Mouse (Mus musculus) large intestine, adult 2 months (tissue): ENCODE measurements around the gene Wrb. TPM values are rescaled to one million over a fixed set of nuclear protein-coding genes. Genes with fewer than 3 reads are reported as not detected.

Source experiments
- DNase-seq: peaks from one replicate; pipeline ENCODE4 v3.0.0-alpha.2; 2012; ENCODE audit warnings: low read depth, low spot score
- WGBS: fragments of 180-500 bp; shearing (Covaris S2); methylation state at CpG from one replicate; pipeline ENCODE4 v1.1.7; 2018; 5-methylcytosine and 5-hydroxymethylcytosine counted together
- polyA plus RNA-seq: library from polyadenylated mRNA; depleted of rRNA; stranded (reverse); fragments of >200 nt; gene quantifications from 2 replicates; pipeline ENCODE4 v1.2.3, GENCODE M21; 2012

Wrb gene
- polyA plus RNA-seq, 1 experiment = 14.0 TPM

DNA sequence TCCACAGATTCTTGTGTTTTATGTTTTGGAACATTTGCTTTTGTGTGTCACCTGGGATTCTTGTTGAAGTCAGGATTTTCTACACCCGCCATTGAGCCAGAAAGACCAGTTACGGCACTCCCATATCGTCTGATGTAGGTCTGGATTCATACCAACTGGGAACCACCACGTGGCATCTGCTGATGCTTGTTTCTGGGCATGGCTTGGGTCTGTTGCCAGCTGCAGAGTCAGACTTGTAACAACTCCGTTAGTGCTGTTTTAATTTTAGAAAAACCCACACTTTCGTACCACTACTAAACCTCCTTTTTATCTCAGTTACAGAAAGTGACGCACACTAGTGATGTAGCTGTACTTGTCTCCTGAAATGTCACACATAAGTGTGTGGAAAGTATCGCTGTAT lies 10.8 kb downstream of the Wrb start:
- whole genome bisulfite sequencing = 76% methylated on average over 8 of the region's 8 CpGs
- DNase-seq = no peak

DNA sequence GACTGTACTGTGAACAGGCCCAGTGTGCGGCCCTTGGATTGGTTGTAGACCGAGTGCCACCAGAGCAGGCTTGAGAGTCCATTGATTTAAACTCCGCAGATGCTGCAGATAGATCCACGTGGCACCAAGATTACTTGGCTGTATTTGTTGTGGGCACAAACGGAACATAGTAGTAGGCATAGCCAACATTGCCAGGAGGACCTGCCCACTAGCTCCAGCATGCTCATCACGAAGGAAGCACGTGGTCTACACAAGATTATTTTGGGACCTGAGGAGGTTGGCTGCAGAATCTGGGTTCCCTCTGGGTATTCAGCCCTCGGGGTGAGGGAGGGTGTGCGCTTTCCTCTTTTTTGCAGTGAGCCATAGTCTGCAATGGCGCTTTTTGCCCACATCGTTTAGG lies 12.0 kb downstream of the Wrb start:
- DNase-seq = no peak
- WGBS = 90% methylated on average over 11 of the region's 11 CpGs

DNA sequence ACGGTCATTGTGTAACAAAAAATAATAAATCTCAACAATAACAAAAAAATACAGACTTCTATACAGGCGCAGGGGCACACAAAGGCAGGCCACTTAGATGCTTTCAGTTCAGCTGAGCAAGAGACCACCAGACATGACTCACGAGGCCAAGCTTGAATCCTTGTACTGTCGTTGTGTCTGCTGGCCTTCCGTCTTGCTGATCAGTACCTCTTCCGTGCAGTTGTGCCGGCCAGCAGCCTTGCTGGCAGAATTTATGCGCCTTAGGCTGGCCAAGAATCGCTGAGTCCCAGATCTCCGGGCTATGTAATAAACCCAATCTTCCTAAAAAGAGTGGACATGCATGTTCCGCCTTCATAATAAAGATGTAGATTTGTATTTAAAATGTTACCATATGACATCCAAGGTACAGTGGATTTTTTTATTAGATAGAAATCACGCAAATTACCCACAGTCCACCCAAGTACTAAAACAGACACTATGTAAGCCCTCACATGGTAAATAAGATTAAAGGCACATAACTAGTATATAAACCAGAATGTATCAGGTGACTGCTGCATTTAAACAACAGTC lies 13.4 kb downstream of the Wrb start:
- 67% methylated on average over 12 of the region's 12 CpGs for WGBS
- DNase-seq = no peak

DNA sequence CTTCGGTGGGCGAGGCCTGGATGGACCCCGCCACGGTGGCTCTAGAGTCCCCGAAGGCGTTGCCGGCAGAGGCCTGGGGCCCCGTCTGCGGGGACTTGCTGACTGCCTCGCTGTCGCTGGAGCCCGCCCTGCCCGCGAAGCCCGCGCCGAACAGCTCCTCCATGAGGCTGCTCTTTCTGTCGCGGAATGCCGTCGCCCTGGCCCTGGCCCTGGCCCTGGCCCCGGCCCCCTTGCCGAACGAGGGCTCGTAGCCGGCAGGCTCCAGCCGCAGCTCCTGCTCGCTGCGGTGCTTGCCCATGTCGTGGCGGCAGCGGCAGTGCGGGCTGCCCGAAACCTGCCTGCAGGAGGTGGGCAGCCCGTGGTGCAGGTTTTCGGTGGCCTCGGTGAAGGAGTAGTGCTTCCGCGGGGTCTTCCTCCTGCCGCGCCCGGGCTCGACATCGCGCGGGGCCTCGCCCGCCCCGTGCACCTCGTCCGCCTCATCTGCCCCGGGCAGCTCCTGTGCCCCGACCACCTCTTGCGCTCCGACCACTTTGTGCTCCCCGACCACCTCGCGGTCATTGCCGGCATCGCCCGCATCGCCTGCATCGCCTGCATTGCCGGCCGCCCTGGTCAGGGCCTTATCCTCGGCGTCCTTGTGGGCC lies 14.0 kb downstream of the Wrb start:
- no peak for DNase-seq
- 3% methylated on average over 67 of the region's 67 CpGs for WGBS

DNA sequence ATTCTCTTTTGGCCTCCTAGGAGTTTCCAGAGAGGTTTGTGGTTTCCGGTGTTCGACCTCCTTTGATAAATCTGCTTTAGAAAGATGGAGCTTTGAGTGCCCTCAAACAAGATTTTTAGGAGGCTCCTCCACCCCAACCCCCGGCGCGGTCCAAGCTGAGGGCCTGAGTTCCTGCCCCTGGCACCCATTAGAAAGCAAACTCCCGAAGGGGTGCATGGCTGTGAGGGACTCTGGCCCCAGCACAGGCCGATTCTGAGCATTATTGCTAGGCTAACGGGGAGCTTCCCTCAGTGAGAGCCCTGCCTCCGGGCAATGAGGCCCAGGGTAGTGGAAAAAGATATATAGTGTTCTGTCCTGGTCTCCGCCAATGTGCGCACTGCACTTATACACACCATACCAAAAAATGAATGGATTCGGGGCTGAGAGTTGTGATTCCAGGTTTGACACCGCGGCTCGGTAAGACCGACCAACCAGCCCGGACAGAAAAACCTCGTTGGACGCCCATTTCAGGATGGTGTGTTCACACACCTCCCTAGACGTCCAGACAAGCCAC lies 14.7 kb downstream of the Wrb start:
- WGBS = 86% methylated on average over 20 of the region's 20 CpGs
- no peak for DNase-seq

DNA sequence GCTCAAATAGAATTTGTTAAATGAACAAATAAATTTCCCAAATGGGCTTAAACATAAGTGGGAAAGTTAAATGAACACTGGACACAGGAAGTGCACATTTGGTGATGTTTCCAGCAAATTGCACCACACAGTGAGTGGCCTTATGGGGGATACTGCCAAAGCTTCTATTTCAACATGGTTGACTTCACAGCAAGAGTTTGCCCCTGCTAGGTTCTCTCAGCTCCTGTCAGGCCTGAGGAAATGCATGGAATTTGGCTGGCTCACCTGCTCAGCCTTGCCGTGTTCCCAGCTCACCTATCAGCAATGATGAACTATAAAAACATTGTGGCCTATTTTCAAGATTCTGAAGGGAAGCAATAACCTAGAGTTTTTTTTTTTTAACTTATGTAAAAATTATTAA lies 15.7 kb downstream of the Wrb start:
- 83% methylated on average over 1 of the region's 1 CpGs for WGBS
- DNase-seq = no peak

DNA sequence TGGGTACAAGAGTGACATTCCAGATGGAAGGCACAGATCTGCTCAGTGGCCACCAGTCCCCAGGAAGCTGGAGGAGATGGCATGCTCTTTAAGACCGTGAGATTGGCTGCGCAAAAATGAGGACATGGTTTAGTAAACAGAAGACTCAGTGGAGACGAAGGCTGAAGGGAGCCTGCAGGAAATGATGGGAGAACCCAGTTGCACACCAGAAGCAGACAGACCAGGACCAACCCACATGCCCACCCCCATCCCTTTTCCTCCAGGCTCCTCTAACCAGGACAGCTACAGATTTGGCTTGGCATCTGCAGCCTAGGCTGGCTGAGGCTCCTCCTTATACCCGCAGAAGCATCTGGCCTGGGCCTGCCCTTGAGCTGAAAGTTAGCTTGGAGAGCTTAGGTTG lies 16.1 kb downstream of the Wrb start:
- 89% methylated on average over 4 of the region's 4 CpGs for WGBS

DNA sequence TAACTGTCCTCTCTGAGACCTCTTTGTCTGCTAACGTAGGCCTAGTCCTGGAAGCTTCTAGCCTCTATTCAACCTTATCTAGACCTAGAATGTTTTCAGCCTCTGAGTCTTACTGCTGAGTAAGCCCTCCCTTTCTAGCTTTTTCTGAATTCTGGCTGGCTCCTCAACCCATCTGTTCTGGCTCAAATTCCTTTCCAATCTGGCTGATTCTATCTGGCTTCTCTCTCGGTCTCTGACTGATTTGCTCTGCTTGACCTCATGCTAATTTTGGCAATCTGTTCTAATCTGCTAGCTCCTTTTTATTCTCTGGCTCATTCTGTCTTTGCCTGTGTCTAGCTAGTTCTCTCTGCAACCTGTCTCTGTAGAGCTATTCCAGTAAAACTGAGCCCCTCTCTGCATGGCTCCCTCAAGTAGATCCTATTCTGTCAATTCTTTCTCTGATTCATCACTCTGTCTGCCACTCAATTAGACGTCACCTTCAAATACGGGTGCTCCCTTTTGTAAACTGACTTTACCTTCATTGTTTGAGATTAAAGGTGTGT lies 20.6 kb downstream of the Wrb start:
- DNase-seq = no peak
- 70% methylated on average over 4 of the region's 4 CpGs for WGBS

More for the DNA sequence above, 16.1 kb downstream of the Wrb start:
- no peak for DNase-seq

DNA sequence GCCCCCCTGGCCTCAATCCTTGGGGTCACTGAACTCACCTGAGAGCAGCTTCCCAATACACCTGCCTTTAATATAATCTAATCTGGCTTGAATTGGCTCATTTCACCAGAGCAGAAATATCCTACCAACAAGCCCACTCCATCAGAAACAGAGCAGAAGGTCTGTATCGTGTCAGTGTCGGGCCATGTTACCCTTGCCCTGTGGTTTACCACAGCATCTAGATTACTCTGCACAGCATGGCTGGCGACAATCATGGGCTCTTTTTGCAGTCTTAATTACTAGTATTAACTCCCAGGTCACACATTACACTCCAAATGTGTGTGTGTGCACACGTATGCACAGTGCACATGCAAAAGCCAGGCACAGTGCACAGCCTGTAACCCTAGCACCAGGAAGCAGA lies 23.6 kb downstream of the Wrb start:
- no peak for DNase-seq
- 88% methylated on average over 4 of the region's 4 CpGs for WGBS

DNA sequence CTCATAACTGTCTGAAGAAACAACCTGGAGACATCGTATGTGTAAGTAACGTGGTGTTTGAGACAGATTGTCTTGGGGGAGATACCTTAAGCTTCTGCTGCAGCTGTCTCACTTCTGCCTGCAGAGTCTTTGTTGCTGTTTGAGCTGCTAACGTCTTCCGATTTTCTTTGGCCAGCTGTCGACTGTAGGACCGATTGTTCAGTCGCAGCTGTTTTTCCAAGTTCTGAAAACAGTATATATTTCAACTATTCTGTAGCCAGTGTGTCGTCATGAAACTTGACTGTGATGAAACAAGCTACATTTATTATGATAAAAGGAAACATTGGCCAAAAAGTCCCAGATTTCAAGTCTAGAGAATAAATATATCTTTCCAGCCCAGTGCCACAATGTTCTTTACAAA lies 28.4 kb downstream of the Wrb start:
- 75% methylated on average over 8 of the region's 8 CpGs for WGBS
- no peak for DNase-seq

DNA sequence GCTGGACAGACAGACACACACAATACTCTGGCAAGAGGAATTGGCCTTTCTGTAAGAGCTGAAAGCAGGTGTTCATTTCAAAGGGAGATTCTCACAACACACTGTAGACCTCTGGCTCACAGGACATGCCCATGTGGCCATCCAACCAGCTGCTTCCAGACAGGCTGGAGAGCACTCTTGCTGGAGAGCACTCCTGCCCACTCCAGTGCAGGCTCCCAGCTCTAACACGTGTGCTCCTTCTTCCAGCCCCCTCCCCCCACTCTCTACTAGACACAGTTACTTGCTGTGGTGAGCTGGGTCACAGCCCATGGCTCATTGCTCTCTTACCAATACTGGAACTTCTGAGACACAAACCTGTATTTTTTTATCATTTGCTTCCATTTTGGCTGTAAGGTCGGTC lies 30.2 kb downstream of the Wrb start:
- no peak for DNase-seq
- 57% methylated on average over 2 of the region's 2 CpGs for WGBS

DNA sequence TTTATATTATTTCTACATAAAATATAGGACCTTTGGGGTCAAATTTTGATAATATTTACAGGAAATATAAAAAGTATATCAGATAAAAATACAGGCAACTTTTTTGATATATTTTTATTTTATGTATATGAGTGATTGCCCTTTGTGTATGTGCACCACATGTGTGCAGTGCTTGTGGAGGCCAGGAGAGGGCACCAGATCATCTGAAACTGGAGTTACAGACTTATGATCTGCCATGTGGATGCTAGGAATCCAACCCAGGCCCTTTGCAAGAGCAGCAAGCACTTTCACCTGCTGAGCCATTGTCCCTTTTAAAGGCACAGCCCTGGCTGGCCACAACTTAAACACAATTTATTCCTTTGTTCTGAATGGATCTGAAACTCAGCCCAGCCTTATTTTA lies 33.9 kb downstream of the Wrb start:
- DNase-seq = no peak

DNA sequence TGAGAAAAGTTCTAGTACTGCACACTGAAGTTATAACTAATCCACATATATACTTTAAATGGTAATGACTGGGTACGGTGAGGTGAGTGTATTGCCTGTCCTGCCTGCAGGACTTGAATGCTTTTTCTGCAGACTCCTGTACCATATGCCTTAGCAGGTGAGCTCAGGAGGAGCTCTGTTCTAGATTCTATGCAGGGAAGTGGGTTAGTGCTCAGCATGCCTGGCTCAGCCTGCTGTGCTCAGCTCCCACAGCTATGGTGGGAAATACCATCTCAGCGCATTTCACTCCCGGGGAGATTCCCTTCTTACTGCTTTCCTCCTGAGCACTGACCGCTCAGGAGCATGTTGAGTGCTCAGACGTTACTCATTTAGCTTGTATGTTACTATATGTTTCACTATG lies 42.4 kb downstream of the Wrb start:
- DNase-seq = no peak
- WGBS = 90% methylated on average over 5 of the region's 5 CpGs

DNA sequence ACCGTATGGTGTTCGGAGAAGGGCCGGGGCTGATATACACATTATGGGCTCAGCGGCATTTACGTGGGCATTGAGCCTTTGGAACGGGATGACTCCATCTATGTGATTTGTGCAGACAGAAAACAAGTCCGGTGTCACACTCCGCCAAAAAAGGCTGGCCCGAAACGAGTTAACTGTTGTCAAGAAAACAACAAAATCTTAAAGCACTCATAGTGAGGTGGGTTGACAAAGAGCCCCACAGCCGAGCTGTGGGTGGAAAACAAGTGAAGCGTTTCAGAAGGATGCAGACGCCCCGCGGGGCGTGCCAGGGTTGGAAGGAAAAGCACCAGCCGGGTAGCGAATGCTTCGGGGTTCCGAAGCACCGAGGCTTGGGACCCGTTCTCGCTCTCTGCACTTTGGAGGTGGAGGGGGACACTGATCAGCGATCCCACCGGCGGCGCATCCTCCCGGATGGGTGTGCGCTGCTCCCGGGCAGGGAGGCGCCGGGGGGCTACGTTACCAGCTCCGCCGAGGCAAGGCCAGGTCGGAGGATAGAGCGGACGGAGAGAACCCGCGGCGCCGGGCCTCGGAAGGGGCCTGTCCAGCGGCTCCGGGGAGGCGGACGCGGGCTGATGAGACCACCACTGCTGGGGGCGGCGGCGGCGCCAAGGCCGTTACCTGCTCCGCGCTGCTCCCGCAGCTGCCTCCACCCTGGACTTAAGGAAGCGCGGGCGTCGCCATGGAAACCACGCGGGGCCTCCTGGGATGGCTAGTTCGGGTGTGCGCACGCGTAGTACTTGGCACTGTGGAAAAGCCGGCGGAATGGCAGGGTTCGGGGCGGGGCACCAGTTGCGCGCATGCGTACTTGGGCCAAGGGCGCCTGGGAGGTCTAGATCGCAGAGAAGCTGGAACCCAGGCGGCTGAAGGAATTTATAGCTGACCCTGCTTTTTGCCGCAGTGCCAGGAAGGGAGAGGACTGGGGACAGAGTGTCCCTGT lies 46.6 kb downstream of the Wrb start, which contains the start of gene Lca5l:
Gene Lca5l (minus strand): TSS at position 741 of the 976 bp plus-strand sequence.
- WGBS = under 1% methylated on average over 75 of the region's 77 CpGs

DNA sequence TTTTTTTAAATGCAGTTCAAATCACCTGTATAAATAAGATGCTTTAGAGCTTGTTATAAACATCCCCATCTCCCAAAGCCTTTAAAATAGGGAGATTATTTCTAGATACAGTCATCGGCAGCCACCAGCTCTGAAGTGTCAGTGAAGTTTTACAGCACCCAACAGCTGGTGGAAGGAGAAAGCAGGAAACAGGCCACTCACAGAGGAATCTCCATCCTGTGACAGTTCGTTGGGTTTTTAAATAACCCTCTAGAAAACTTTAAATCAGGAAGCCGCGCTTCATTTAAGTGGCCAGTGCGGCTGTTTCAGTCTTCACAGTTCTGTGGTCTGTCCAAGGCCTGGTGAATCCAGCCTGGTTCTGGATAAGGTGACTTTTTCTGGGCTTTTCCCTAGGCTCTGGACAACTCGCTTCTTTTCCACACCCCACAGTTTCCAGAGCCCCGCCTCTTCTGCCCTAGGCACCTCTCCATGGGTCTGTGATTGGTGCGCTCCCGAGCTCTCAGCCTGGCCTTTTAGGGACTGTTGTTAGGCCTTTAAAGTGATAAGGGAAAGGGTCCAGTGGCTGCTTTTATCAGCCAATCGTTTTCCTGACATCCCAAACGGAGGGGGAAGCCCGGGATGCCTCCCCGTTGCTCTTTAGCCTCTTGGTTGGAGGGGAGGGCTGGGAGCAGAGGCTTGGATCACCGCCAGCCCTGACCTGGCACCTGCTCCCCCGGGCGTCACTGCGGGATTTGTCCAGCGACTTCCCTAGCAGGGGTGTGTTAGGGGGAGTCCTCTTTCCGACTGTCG lies 54.9 kb downstream of the Wrb start, which contains the start of gene Sh3bgr:
Gene Sh3bgr (plus strand): TSS at position 538 of the 789 bp plus-strand sequence.
- 1% methylated on average over 20 of the region's 20 CpGs for WGBS
- peak; percentile 66 for DNase-seq

More for the DNA sequence above, 46.6 kb downstream of the Wrb start, which contains the start of gene Lca5l:
- DNase-seq = peak; percentile 97

DNA sequence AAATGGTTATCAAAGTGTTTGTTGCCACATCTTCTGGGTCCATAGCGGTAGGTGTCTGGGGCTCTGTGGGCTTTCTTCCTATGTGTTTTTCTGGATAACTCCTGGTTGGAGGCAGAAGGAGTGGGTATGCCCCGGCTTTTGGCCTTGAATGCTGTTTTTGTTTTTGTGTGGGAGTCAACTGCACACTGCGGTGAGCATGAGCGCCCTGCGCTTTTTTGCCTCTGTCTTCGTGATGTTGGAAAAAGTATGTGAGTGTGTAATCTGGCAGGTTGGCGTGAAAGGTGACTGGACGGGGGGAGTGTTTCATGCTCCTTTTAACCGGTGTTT lies 55.5 kb downstream of the Wrb start:
- 37% methylated on average over 9 of the region's 9 CpGs for WGBS
- DNase-seq = no peak

DNA sequence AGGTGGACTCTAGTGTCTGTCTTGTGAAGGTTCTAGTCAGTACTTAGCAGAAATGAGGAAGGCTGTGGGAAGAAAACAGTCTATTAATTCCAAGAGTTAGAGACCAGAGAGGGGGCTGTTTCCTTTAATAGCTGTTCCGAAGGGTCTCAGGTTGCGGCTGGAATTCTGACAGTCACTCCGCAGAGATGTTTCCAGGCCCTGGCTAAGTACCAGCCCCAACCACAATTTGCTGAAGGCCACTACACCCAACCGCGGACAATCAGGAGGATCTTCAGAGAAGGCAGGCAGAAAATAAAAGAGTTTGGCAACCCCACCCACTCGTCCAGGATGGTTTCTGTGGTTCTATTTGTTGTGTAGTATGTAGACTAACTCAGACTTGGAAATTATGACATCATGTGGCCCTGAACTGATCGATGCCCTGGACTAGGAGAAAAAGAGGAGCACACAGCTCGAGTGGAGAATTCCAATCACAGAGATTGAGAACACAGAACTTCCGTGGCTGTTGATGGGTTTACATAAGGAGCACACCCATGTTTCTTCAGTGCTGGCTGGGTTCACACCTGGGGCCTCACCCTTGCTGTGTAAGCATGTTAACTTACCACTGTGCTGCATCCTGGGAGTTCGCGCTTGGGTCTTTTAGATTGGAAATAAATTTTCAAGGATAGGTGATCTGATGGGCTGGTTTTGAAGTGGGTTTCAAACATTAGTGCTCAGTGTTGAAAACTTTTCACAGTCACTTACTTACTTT lies 56.5 kb downstream of the Wrb start:
- no peak for DNase-seq
- 50% methylated on average over 11 of the region's 11 CpGs for WGBS
